In the genomic region with DNA sequence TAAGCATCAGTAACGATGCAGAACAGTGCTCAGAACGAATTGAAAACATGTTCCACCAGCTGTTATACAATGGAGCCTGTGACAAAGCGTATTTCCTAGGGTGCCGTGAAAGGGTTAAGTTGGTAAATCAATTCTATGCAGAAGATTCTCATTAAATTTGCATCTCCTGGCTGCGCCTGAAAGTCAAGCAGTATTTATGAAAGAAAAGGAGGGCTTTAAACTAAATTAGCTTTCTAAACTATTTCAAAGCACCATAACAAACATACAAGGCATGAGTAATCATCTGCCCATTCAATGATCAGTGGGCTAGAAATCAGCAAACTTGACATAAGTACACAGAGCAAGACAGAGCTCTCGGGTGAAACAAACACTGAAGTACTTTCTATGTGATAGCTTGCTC, we compare ENCODE assay signal across 11 mouse cellular contexts. TPM values are rescaled to one million over a fixed set of nuclear protein-coding genes. Genes with fewer than 3 reads are reported as not detected.
A peak's percentile ranks its signal among the peaks of the same experiment; 100 is the strongest.
DNase-seq lines count a peak whose midpoint lies in the region; ATAC-seq and TF ChIP-seq lines count a peak whose summit lies in the region.
"Had no signal": no experiment of that assay in that cellular context is flagged by ENCODE, and none has a peak within 500 bp of the region (broad histone marks: within the 10 kb centered on the region; RNA-seq: fewer than 3 reads in every experiment).

No protein-coding gene starts in this region.

- H3K36me3 ChIP-seq in forebrain, embryonic 12.5 days (replicated peaks): 0 out of 2 replicates have a peak, but pooled peaks cover 3% of the 10 kb centered on the region
- H3K36me3 ChIP-seq in forebrain, embryonic 10.5 days (replicated peaks): peaks cover 9% of the 10 kb centered on the region
- peaks cover 8% of the 10 kb centered on the region for H3K36me3 ChIP-seq in forebrain, postnatal 0 days (ENCODE audit: insufficient read depth)
- peaks cover 5% of the 10 kb centered on the region; the same call in 1 of the 2 replicates for H3K36me3 ChIP-seq in midbrain, embryonic 16.5 days (ENCODE audit: control insufficient read depth, insufficient read depth, low read length)

- ATAC-seq in forebrain, embryonic 12.5 days (ENCODE audit: low FRiP score): no peak
- no peak for ATAC-seq in forebrain, postnatal 0 days
- ATAC-seq in midbrain, embryonic 16.5 days: no peak

- H3K4me2 ChIP-seq in forebrain, embryonic 12.5 days: peak overlapping the region; percentile 42
- H3K4me2 ChIP-seq in forebrain, postnatal 0 days (ENCODE audit: low read depth): peak overlapping the region; percentile 49
- H3K4me2 ChIP-seq in midbrain, embryonic 16.5 days (ENCODE audit: low read length): peak overlapping the region; percentile 51

- 27% methylated on average over 6 of the region's 6 CpGs for WGBS in forebrain, embryonic 12.5 days
- 79% methylated on average over 6 of the region's 6 CpGs for WGBS in forebrain, embryonic 10.5 days
- WGBS in forebrain, postnatal 0 days: 18% methylated on average over 6 of the region's 6 CpGs
- 26% methylated on average over 6 of the region's 6 CpGs for WGBS in midbrain, embryonic 16.5 days

- H3K9me3 ChIP-seq in forebrain, embryonic 12.5 days: no peaks in the 10 kb centered on the region
- no peaks in the 10 kb centered on the region for H3K9me3 ChIP-seq in forebrain, embryonic 10.5 days
- H3K9me3 ChIP-seq in forebrain, postnatal 0 days (ENCODE audit: low read length): no peaks in the 10 kb centered on the region
- no peaks in the 10 kb centered on the region for H3K9me3 ChIP-seq in midbrain, embryonic 16.5 days (replicated peaks; ENCODE audit: control insufficient read depth, low read length, poor library complexity, severe bottlenecking)

- DNase-seq in forebrain, embryonic 10.5 days (ENCODE audit: extremely low spot score, low spot score): no peak
- no peak for DNase-seq in left cerebral cortex, adult 2 months (ENCODE audit: extremely low spot score in 1 of 2, low spot score in 2 of 2)
- DNase-seq in left cerebral cortex, adult 8-10 months (ENCODE audit: low spot score in 2 of 2): no peak
- DNase-seq in forebrain, postnatal 0 days: peak; percentile 43
- DNase-seq in left cerebral cortex, postnatal 10 days (ENCODE audit: extremely low spot score in 1 of 2, low spot score in 2 of 2): no peak
- no peak for DNase-seq in thymus, postnatal 10 days (ENCODE audit: low spot score in 2 of 2)
- DNase-seq: adrenal gland, adult 8-10 months; gastrocnemius, postnatal 14 days; thymus, postnatal 36 days had no signal

- intact Hi-C loops in left cerebral cortex, adult 2 months (cut with DNase I): no loop called here
- intact Hi-C loops in left cerebral cortex, postnatal 10 days (cut with DNase I): no loop called here

- peaks cover 4% of the 10 kb centered on the region; the same call in 1 of the 2 replicates for H3K27me3 ChIP-seq in forebrain, embryonic 12.5 days
- no peaks in the 10 kb centered on the region; the same call in 1 of the 2 replicates for H3K27me3 ChIP-seq in forebrain, embryonic 10.5 days (ENCODE audit: poor library complexity, severe bottlenecking)
- H3K27me3 ChIP-seq in forebrain, postnatal 0 days (ENCODE audit: insufficient read depth, low read length): no peaks in the 10 kb centered on the region
- H3K27me3 ChIP-seq in midbrain, embryonic 16.5 days (ENCODE audit: control insufficient read depth, insufficient read depth, low read depth, low read length): no peaks in the 10 kb centered on the region

- no peak overlapping the region; the same call in 1 of the 2 replicates for H3K4me3 ChIP-seq in forebrain, embryonic 12.5 days (replicated peaks)
- H3K4me3 ChIP-seq in forebrain, embryonic 10.5 days: no peak overlapping the region
- H3K4me3 ChIP-seq in left cerebral cortex, adult 2 months: peak overlapping the region; percentile 90
- peak overlapping the region; percentile 28 for H3K4me3 ChIP-seq in forebrain, postnatal 0 days (ENCODE audit: low read depth, low read length)
- peak overlapping the region; percentile 5 for H3K4me3 ChIP-seq in midbrain, embryonic 16.5 days (ENCODE audit: low read depth, low read length)

- H3K9ac ChIP-seq in forebrain, embryonic 12.5 days: no peak overlapping the region
- no peak overlapping the region for H3K9ac ChIP-seq in forebrain, postnatal 0 days
- H3K9ac ChIP-seq in midbrain, embryonic 16.5 days (ENCODE audit: low read depth, low read length): peak overlapping the region; percentile 39; the same call in 1 of the 2 replicates

- peaks cover 26% of the 10 kb centered on the region for H3K4me1 ChIP-seq in forebrain, embryonic 12.5 days
- peaks cover 38% of the 10 kb centered on the region for H3K4me1 ChIP-seq in forebrain, embryonic 10.5 days
- peaks cover 15% of the 10 kb centered on the region for H3K4me1 ChIP-seq in forebrain, postnatal 0 days (ENCODE audit: insufficient read depth)
- peaks cover 26% of the 10 kb centered on the region for H3K4me1 ChIP-seq in midbrain, embryonic 16.5 days (ENCODE audit: control insufficient read depth, insufficient read depth, low read length)

- no peak for TF ChIP-seq CTCF in left cerebral cortex, adult 2 months (IDR thresholded peaks at IDR 0.05)
- no peak for TF ChIP-seq CTCF in forebrain, postnatal 0 days (IDR thresholded peaks at IDR 0.05; ENCODE audit: low read depth)

- 0 out of 2 replicates have a peak overlapping the region, but pooled peaks have one; percentile 53 for H3K27ac ChIP-seq in forebrain, embryonic 12.5 days
- H3K27ac ChIP-seq in forebrain, embryonic 10.5 days: no peak overlapping the region
- H3K27ac ChIP-seq in left cerebral cortex, adult 2 months: peak overlapping the region; percentile 72; the same call in 1 of the 2 replicates
- no peak overlapping the region for H3K27ac ChIP-seq in forebrain, postnatal 0 days (ENCODE audit: low read depth, low read length)
- no peak overlapping the region for H3K27ac ChIP-seq in midbrain, embryonic 16.5 days (ENCODE audit: low read length)

RNA-seq across cellular contexts. Expression of a gene that starts 18.3 kb away (rescaled TPM):
- 8.9 and 9.3 TPM in 2 replicates for polyA plus RNA-seq in forebrain, embryonic 12.5 days (2016; fragmentation: Nextera tagmentation; extraction: Ambion mirVana)
- polyA plus RNA-seq in forebrain, embryonic 10.5 days (2016; fragmentation: Nextera tagmentation; extraction: Ambion mirVana): 4.8 and 6.3 TPM in 2 replicates
- 10 to 100 TPM; 75.4 to 76.6 TPM for total RNA-seq in left cerebral cortex, adult 2 months (2021)
- 100 to 1,000 TPM in 1 of 4 experiments, 10 to 100 TPM in 3; 79.6 to 101 (median 86.0) TPM for total RNA-seq in left cerebral cortex, adult 8-10 months (2022)
- total RNA-seq in forebrain, postnatal 0 days (2014; rRNA removed): 26.6 and 27.5 TPM in 2 replicates
- 18.2 and 19.6 TPM in 2 replicates for polyA plus RNA-seq in forebrain, postnatal 0 days (2015; fragmentation: Nextera tagmentation; extraction: Ambion mirVana)
- polyA plus RNA-seq in midbrain, embryonic 16.5 days (2015; fragmentation: Nextera tagmentation; extraction: Ambion mirVana): 10.3 and 12.3 TPM in 2 replicates
- 10 to 100 TPM; 39.3 to 46.9 TPM for total RNA-seq in left cerebral cortex, postnatal 10 days (2021)

Comparison
In these comparisons a context has a peak if more than half of its experiments do, and no peak if none do; other contexts are left out.
1. H3K27ac ChIP-seq: peak in forebrain, embryonic 12.5 days (single experiment) and left cerebral cortex, adult 2 months (single experiment); none in forebrain, embryonic 10.5 days (single experiment), forebrain, postnatal 0 days (single experiment) and midbrain, embryonic 16.5 days (single experiment).
2. H3K4me3 ChIP-seq: peak in left cerebral cortex, adult 2 months (single experiment), forebrain, postnatal 0 days (single experiment) and midbrain, embryonic 16.5 days (single experiment); none in forebrain, embryonic 12.5 days (single experiment) and forebrain, embryonic 10.5 days (single experiment).
3. Peak in every context shown above with its lines, with median percentiles within 50 percentile points of each other: H3K4me2 ChIP-seq.